In the genomic region with DNA sequence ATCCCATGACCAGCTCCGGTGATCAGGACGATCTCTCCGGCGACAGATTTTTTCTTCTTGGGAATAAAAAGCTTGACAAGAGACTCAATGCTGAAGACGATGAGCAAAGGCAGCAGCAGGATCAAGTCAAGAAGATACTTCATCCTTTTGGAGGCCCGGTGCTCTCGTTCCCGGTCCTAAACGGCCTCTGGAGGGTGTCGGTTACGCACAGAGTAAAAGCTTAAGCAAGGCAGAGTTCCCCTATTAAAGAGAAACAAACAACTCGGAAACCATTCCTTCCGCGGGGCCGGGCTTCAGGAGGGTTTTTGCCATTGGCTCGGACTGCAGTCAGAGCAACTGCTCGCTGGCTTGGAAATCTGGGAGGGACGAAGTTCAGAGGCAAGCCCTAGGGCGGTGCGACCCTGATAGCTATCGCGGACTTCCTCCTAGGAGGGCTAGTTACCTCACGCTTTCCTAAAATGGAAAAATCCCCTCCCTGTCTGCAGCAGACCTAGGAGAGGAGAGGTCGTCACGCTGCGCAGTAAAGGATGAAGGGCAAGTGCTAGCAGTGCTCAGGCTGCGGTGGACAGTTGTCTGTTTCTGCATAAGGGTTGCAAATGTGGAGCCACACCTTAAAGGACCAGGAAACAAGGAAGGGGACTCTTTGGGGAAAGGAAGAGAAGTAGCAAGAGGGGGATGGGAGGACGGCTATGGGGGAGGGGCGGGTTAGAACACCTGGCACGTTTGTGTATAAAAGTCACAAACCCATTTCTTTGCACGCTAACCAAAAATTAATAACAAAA, we compare ENCODE assay signal across 8 mouse cellular contexts. TPM values are rescaled to one million over a fixed set of nuclear protein-coding genes. Genes with fewer than 3 reads are reported as not detected.
DNase-seq lines count a peak whose midpoint lies in the region; ATAC-seq and TF ChIP-seq lines count a peak whose summit lies in the region.

A gene (minus strand): TSS at position 323 of the 782 bp plus-strand sequence.

- peak within 1 kb of the TSS; percentile 16; the same call in 1 of the 2 replicates for H3K27ac ChIP-seq in cortical plate, adult 2 months (ENCODE audit: insufficient read depth, low read length)
- peak within 1 kb of the TSS; percentile 77 for H3K27ac ChIP-seq in hindbrain, postnatal 0 days
- H3K27ac ChIP-seq in left cerebral cortex, adult 2 months: peak within 1 kb of the TSS; percentile 90
- peak within 1 kb of the TSS; percentile 88 for H3K27ac ChIP-seq in macrophage

- no peak for TF ChIP-seq CTCF in cortical plate, adult 2 months (IDR thresholded peaks at IDR 0.05; ENCODE audit: extremely low read depth, insufficient read depth, low read length)
- peak; percentile 9; the same call in 1 of the 2 replicates for TF ChIP-seq CTCF in hindbrain, postnatal 0 days (IDR thresholded peaks at IDR 0.05; ENCODE audit: low read depth)
- no peak; the same call in none of the 2 replicates for TF ChIP-seq CTCF in left cerebral cortex, adult 2 months (IDR thresholded peaks at IDR 0.05)

- peak; percentile 57 for TF ChIP-seq POLR2A in cortical plate, adult 2 months (IDR thresholded peaks at IDR 0.05; ENCODE audit: extremely low read depth, insufficient read depth, low read length)

- peak; percentile 94 for DNase-seq in ZHBTc4 (ENCODE audit: low read depth, low spot score)
- peak; percentile 71 for DNase-seq in gastrocnemius, adult 8-10 months (ENCODE audit: low spot score in 2 of 2)
- DNase-seq in hindbrain, postnatal 0 days (ENCODE audit: low spot score): peak; percentile 82
- DNase-seq in left cerebral cortex, adult 2 months (ENCODE audit: extremely low spot score in 1 of 2, low spot score in 2 of 2): peak; percentile 56 to 71
- DNase-seq in right cerebral cortex, adult 2 months (ENCODE audit: low spot score in 2 of 2): peak; percentile 72 to 75
- DNase-seq in urinary bladder, postnatal 10 days (ENCODE audit: low spot score): peak; percentile 48

- intact Hi-C loops in left cerebral cortex, adult 2 months (cut with DNase I): no loop called here

- WGBS in hindbrain, postnatal 0 days: under 1% methylated on average over 31 of the region's 31 CpGs
- WGBS in macrophage (ENCODE audit: missing documents): 2% methylated on average over 30 of the region's 31 CpGs

- H3K4me2 ChIP-seq in hindbrain, postnatal 0 days (ENCODE audit: low read depth, low read length): peak within 1 kb of the TSS; percentile 91

- peak within 1 kb of the TSS; percentile 72 for H3K4me3 ChIP-seq in cortical plate, adult 2 months (ENCODE audit: insufficient read depth, low read length)
- peak within 1 kb of the TSS; percentile 54 for H3K4me3 ChIP-seq in hindbrain, postnatal 0 days (ENCODE audit: low read length)
- H3K4me3 ChIP-seq in left cerebral cortex, adult 2 months: peak within 1 kb of the TSS; percentile 69
- H3K4me3 ChIP-seq in macrophage (ENCODE audit: inconsistent target): peak within 1 kb of the TSS; percentile 57

- H3K79me2 ChIP-seq in macrophage (ENCODE audit: inconsistent target): peaks cover 42% of the 10 kb centered on the region

- H3K27me3 ChIP-seq in hindbrain, postnatal 0 days (ENCODE audit: insufficient read depth, low read length): no peaks in the 10 kb centered on the region

- ATAC-seq in hindbrain, postnatal 0 days: peak; percentile 86

- peak within 1 kb of the TSS; percentile 70 for H3K9ac ChIP-seq in hindbrain, postnatal 0 days (replicated peaks; ENCODE audit: low read length)

- peaks cover 3% of the 10 kb centered on the region; the same call in 1 of the 2 replicates for H3K4me1 ChIP-seq in cortical plate, adult 2 months (ENCODE audit: control insufficient read depth, insufficient read depth, low read length)
- peaks cover 8% of the 10 kb centered on the region for H3K4me1 ChIP-seq in hindbrain, postnatal 0 days (ENCODE audit: insufficient read depth, low read length)

- H3K36me3 ChIP-seq in hindbrain, postnatal 0 days (ENCODE audit: insufficient read depth, low read length): no peaks in the 10 kb centered on the region; the same call in 1 of the 2 replicates
- H3K36me3 ChIP-seq in macrophage (ENCODE audit: inconsistent target): peaks cover 7% of the 10 kb centered on the region; the same call in 1 of the 2 replicates

- no peaks in the 10 kb centered on the region for H3K9me3 ChIP-seq in hindbrain, postnatal 0 days (ENCODE audit: low read length)

RNA-seq across cellular contexts. Expression of the gene that starts here (rescaled TPM):
- polyA plus RNA-seq in cortical plate, adult 2 months (2012; rRNA removed): 38.1 and 41.4 TPM in 2 replicates
- total RNA-seq in gastrocnemius, adult 8-10 months (2022): 1 to 10 TPM; 4.8 to 8.4 (median 7.0) TPM
- total RNA-seq in hindbrain, postnatal 0 days (2014; rRNA removed): 15.2 and 20.5 TPM in 2 replicates
- polyA plus RNA-seq in hindbrain, postnatal 0 days (2015; fragmentation: Nextera tagmentation; extraction: Ambion mirVana): 4.5 and 5.4 TPM in 2 replicates
- 10 to 100 TPM; 42.3 to 42.7 TPM for total RNA-seq in left cerebral cortex, adult 2 months (2021)
- total RNA-seq in macrophage (2018; cell fraction: chromatin; rRNA removed): 10 to 100 TPM; 10.0 to 38.2 (median 23.9) TPM
- 100 to 1,000 TPM in 13 of 26 experiments, 10 to 100 TPM in 13; 75.9 to 162 (median 108) TPM for total RNA-seq in macrophage (2018; cell fraction: cytosol; rRNA removed)
- total RNA-seq in macrophage (2018; cell fraction: nucleus; rRNA removed): 100 to 1,000 TPM in 1 of 26 experiments, 10 to 100 TPM in 25; 34.5 to 104 (median 61.7) TPM
- polyA plus RNA-seq in macrophage (2018): 85.0 to 228 TPM (median 171 TPM) in 3 replicates

Comparison
In these comparisons a context has a peak if more than half of its experiments do, and no peak if none do; other contexts are left out.
1. Peak in every context shown above with its lines: DNase-seq, ATAC-seq, H3K4me3 ChIP-seq and H3K27ac ChIP-seq.
2. H3K27ac ChIP-seq: peak in every context shown above with its lines; median percentile 90 in left cerebral cortex, adult 2 months; 88 in macrophage; 77 in hindbrain, postnatal 0 days; 16 in cortical plate, adult 2 months.